Mouse (Mus musculus): Measurements from ENCODE around the gene Hbs1l.

GRCm38 (mm10) chr10:21335534-21335933 lies 39.8 kb downstream of the Hbs1l start:
- TF ChIP-seq CTCF (IDR thresholded peaks at IDR 0.05; ENCODE audit: low read depth, low read length) (no peak), POLR2A (IDR thresholded peaks at IDR 0.05; ENCODE audit: borderline replicate concordance, low read depth, low read length) (no peak)

Measured in bone marrow macrophage, adult 2 months (primary cell).